Mouse (Mus musculus) kidney, postnatal 36 days (tissue): ENCODE measurements around the gene Mturn.

Experiments used
- DNase-seq, 2 experiments: peaks; one replicate each; pipeline ENCODE4 v3.0.0; 2021 to 2022; ENCODE audit warnings: mixed read lengths in 2 of 2

Gene Mturn

DNA sequence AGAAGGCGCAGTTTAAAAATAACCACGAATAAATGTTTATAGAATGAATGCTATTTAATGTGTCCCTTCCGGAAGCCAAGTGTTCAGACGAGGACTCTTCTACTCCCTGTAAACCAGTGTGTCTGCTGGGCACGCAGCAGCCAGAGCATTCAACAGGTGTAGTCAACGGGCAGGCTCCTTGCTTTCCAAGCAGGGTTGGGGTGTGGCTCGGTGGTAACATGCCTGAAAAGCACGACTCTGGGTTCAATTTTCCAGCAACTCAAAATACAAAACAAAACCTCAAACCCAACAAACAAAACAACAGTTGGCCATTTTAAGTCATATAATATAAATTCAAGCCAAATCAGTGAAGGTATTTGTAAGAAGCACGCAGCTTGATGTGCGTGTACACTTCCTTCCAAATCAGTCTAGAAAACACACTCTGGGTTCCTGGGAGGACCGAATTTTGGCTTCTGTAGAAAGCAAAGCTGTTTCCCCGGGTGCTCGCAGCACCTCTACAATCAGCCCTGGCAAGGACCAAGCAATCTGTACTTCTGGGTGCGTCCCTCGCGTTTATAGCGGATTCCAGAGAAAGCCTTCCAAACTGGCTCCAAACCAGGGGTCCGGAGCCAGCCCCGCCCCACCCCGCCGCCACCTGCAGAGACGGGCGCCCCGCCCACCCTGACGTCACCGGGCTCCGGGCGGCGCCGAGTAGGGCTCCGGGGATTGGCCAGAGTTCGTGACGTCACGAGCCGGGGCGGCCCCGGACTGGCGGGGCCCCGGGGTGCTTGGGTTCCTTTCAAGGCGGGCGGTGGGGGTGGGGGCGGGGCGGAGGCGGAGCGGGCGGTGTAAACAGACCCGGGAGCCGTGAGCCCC, at the start of gene Mturn:
Gene Mturn (plus strand): TSS at position 734 of the 855 bp plus-strand sequence.
- peak; percentile 99 to 100 for DNase-seq

DNA sequence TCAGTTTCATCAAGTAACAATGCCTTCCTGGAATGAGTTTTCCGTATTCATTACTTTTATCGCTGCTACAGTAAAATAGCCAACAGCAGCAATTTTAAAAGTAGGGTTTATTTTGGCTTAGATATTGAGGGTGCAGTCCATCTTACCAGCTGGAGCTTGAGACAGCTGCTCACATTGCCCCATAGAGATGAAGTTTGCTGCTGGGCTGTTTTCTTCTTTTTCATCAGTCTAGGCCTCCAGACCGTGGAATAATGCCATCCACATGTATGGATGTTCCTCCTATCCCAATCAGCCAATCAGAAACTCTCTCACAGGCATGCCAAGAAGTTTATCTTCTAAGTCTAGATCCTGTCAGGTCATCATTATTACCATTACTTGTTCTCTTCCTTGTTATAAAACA, 41.5 kb upstream of the Mturn start:
- DNase-seq = no peak

DNA sequence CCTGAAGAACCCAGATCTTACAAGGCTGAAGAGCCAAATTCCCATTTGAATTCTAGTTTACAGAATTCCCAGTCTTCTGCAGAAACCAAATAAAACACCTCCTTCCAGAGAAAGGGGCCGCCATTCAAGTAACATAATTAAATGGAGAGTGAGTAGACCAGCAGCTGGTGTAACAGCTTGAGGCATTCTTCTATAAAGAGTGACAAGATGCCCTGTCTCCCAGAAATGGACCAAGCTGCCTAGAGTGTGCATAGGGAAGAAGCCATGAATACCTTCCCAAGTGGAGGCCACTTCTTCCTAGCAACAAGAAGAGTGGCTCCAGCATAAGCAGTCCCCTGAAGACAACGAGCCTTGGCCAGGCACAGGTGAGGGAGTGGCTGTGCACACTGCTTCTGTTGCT, 39.5 kb upstream of the Mturn start:
- no peak for DNase-seq

DNA sequence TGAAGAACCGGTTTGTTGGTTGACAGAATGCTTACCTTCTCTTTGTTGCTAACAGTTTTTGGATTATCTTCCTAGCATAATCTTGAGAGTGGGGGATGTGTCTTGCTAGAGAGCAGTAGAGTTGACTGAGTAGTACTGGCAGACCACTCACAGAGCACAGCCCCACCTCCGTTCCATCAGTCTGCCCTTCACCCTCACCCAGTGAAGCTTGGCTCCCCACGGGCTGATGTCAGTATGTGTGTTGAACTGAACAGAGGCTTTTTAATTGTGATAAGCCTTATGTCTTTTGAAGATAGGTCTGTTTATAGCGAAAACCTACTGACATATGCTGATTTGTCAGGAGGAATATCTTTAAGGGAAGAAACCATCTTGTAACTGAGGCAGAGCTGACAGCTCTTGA, 38.2 kb upstream of the Mturn start:
- no peak for DNase-seq

- peak in 1 of 2 experiments; percentile 3 for DNase-seq
Observed at GRCm38 (mm10) chr6:54655471-54656095, 25.8 kb upstream of the Mturn start.

GRCm38 (mm10) chr6:54657861-54658260, 23.6 kb upstream of the Mturn start:
- DNase-seq = no peak

- DNase-seq = no peak
Observed at GRCm38 (mm10) chr6:54669868-54670267, 11.6 kb upstream of the Mturn start.

- DNase-seq = no peak
Observed at GRCm38 (mm10) chr6:54672901-54673300, 8.5 kb upstream of the Mturn start.

DNA sequence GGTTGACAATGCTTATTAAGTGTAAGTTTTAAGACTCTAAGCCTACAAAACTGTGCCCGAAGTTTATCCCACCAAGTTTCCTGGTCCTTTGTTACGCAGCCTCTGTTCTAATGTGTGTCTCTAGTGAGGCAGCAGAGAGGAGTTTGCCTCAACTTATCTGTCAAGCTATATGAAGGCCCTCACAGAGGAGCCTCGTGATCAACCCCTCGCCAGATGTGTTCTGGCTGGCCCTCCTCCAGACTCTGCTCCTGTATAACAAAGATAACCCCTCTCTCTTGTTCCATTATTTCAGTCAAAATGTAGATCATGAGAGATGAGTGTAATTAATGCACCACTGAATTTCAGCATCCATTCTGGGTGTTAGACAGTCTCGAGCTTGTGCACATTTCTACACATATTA, 1.7 kb upstream of the Mturn start:
- no peak for DNase-seq

DNA sequence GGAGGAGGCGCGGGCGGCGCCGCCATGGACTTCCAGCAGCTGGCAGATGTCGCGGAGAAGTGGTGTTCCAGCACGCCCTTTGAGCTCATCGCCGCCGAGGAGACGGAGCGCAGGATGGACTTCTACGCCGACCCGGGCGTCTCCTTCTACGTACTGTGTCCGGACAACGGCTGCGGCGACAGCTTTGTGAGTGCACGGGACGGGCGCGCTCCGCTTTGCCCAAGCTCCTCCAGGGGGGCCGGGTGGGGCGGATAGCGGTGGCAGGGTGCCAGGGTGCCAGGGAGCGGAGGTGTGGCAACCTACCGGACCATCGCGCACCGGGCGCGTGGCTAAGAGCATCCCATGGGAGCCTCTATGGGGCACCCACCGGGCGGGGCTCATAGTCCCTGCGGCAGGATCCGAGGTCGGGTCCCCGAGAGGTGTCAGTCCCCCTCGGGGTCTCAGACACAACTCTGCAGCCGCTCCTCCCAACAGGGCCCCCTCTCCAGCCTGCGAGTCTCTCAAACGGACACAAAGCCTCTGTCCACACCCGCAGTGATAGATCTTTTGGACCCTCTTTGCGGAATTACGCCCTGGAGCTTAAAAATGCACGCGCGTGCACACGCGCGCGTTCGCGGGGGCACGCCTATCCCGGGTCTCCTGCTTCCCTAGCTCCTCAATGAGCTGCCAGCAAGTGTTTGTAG, 463 bp downstream of the Mturn start:
- DNase-seq = no peak

GRCm38 (mm10) chr6:54684085-54684484, 2.7 kb downstream of the Mturn start:
- no peak for DNase-seq

DNA sequence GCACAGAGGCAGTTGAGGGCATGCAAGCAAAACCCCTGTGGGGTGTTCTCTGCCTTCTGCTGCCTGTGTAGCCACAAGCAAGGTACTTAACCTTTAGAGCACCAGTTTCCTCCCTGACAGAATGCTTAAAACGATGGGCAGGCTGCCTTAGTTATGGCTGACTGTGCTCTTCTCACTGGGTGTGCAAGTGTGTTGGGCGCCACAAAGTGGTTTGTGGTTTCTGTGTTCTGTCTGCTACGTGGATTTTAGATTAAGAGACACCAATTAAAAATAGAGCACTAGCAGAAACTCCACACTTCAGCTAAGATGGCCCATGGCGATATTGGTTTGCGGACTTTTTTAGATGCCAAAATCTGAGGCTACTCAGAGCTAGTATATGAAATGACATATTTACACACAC, 3.7 kb downstream of the Mturn start:
- no peak for DNase-seq

- DNase-seq = no peak
Observed at GRCm38 (mm10) chr6:54685716-54686395, 4.4 kb downstream of the Mturn start.

DNA sequence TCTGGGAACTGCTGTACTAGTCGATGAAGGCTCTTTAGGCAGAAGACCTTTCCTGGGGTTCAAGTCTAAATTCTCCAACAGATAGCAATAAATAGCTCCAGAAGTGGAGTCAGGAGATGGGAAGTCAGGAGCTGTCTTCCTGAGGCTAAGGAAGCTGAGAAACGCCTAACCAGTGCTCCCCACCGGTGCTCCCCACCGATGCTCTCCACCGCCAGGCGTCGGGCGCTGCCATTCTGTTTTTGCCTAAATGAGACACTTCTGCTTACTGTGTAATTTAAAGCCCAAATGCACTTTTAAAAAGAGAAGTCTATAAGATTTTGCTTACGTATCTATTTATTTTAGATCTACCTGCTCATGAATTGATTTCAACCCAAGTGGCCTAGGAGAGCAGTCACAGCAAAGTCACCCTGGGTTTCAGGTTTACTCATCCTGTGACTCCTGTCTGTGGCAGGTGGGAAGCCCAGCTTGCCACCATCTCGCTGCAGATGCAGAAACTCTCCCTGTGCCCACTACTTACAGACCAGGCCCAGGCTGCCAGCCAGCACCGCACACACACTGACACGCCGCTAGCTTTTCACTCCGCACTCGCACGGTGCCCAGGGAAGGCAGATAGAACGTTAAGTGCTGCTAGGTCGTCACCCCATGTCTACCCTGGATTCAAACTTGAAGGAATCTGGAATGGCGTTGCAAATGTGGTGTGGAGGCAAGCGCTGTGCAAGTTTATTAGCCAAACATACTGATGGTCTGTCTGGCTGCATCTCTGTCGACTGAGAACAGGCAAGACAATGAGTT, 5.7 kb downstream of the Mturn start:
- no peak for DNase-seq

DNA sequence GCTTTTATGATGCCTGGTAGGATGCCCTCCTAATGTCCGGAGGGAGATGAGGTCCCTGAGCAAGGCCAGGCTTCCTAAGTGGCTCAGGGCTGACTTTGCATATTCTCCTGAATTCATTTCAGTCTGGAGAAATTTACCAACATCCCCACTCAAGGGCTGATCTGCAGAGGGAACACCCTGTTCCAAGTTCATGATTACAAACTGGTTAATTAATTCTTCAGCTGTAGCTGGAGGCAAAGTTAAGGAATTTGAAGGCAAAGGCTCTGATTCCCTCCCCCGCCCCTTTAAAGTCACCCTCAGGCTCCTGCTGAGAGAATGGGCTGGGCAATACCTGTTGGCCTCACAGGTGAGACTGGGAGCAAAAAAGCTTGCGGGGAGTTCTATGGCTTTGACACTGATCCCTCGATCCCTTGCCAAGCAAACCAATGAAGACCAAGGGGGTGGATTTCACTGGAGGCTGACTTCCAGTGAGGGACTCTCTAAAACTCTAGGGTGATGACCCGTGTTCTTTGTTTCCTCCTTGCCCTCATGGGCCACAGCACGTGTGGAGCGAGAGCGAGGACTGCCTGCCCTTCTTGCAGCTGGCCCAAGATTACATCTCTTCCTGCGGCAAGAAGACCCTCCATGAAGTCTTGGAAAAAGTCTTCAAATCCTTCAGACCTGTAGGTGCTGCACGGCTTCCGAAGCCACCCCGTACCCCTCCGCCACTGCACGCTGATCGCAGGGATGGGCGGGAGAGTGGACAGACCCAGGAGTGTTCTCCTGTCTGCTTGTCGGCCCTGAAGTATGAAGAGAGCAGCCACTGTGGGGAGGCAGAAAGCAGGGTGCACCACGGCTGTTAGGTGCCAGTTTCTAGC, 7.3 kb downstream of the Mturn start:
- peak; percentile 50 to 85 for DNase-seq

GRCm38 (mm10) chr6:54689686-54690085, 8.3 kb downstream of the Mturn start:
- peak; percentile 38 to 74 for DNase-seq

- DNase-seq = no peak
Observed at GRCm38 (mm10) chr6:54690838-54691237, 9.4 kb downstream of the Mturn start.

DNA sequence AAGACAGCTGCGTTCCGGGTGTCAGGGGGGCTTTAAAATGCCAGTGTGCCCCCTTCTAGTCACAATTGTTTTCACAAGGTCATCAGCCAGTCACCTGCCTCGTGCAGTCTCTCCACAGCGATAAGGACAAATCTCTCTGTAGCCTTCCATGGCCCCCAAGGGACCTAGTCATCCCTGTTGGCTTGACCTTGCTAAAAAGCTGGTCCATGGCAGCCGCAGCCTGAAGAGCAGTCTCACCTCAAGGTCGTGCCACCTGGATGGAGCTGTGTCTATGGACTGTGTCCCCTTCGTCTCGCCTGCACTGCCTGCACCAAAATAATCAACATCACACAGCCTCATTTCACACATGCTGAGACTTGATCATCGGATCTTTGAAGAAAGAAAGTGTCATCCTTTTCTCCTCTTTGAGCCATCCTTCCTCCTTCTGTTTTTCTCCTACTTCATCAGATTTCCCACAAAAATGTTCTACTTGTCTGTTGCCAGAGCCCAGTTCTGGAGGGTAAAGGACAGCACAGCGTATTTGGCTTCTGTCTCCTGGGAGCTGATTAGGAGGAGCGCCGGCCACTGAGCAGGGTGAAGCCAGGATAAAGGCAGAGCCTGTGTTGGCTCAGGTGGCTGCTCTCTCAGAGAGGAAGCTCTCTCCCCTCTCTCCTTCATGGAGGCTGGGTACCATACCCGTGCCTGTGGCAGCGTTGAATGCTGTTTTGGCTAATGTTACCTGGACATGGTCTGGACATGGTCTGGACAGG, 10.1 kb downstream of the Mturn start:
- peak; percentile 29 to 42 for DNase-seq

DNA sequence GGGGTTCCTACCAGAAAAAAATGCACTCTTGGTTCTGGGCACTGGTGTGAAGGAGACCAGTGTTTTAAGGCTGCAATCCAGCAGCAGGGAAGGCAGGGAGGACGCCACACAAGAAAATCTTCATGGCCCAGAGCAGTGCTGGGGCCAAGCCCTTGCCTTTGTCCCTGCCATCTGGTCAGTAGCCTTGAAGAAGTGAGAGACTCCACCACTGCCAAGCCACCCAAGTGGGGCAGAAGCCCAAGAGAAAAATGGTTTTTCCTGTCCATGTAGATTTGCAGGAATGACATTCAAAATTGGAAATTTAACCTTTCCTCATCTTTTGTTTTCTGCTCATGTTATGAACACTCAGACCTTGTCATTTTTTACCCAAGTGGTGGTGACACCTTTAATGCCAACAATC, 10.8 kb downstream of the Mturn start:
- DNase-seq = no peak

DNA sequence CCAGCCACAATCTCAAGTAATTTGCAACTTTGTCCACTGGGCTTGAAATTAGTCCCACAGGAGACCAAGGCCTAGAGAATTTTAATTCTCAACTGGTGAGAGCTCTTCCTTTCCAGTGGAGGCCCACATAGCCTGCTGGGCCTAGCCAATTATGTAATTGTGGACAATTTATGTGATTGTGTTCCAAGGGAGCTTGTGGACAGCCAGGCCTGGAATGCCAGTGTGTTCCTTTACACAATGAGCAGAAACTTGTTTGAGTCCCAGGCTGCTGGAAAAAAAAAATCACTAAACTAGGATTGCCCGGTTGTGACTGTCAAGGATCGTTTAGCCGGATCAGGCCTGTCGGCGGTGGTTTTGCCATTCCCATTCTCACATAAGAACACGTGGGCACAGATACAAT, 11.9 kb downstream of the Mturn start:
- DNase-seq = peak in 1 of 2 experiments; percentile 19
